Mouse (Mus musculus) embryonic facial prominence, embryonic 14.5 days (tissue): ENCODE measurements at regions not wholly inside any gene's neighbourhood (a gene's known extent, or its start where the extent isn't known, plus 50 kb on each side); places are given as distances from the start of the nearest gene placed in this dataset.
"Not testable (repeated sequence)": the region's sequence is repeated elsewhere in the genome, so short reads cannot be mapped to it uniquely, and the experiment has no call there.

Source experiments
- ATAC-seq: fragments of 200-750 bp; cut with Nextera tagmentation; 2 replicates; pipeline ENCODE4 v1.8.0; 2017; ENCODE audit warnings: low read depth, moderate number of reproducible peaks, moderate TSS enrichment
- DNase-seq: peaks from one replicate; pipeline ENCODE4 v3.0.0-alpha.2; 2015; ENCODE audit warnings: low spot score
- H3K27ac ChIP-seq: fragments of 300-500 bp; sonication (generic); replicated peaks from 2 replicates; pipeline ENCODE4 v1.5.1; 2014; ENCODE audit warnings: low read depth, mild to moderate bottlenecking, low read length, moderate library complexity
- H3K27me3 ChIP-seq: fragments of 300-500 bp; sonication (generic); replicated peaks from 2 replicates; pipeline ENCODE4 v1.6.1; 2014; ENCODE audit warnings: low read length; ENCODE audit not compliant: control insufficient read depth, insufficient read depth
- H3K36me3 ChIP-seq: fragments of 300-500 bp; sonication (generic); 2 replicates; pipeline ENCODE4 v1.6.1; 2014; ENCODE audit warnings: low read length, mixed read lengths; ENCODE audit not compliant: control insufficient read depth, insufficient read depth
- H3K4me1 ChIP-seq: fragments of 300-500 bp; sonication (generic); 2 replicates; pipeline ENCODE4 v1.6.1; 2014; ENCODE audit warnings: antibody characterized with exemption, low read length; ENCODE audit not compliant: control insufficient read depth, insufficient read depth
- H3K4me2 ChIP-seq: fragments of 300-500 bp; sonication (generic); 2 replicates; pipeline ENCODE4 v1.6.1; 2014; ENCODE audit warnings: low read depth, mild to moderate bottlenecking, low read length, moderate library complexity, mixed read lengths
- H3K4me3 ChIP-seq: fragments of 300-500 bp; sonication (generic); 2 replicates; pipeline ENCODE4 v1.5.1; 2014; ENCODE audit warnings: low read depth, mild to moderate bottlenecking, low read length
- H3K9ac ChIP-seq: fragments of 300-500 bp; sonication (generic); 2 replicates; pipeline ENCODE4 v1.6.1; 2014; ENCODE audit warnings: low read depth, mild to moderate bottlenecking, low read length, moderate library complexity, mixed read lengths
- H3K9me3 ChIP-seq: fragments of 300-500 bp; sonication (generic); 2 replicates; pipeline ENCODE4 v1.6.1; 2016; ENCODE audit warnings: low read length; ENCODE audit not compliant: control insufficient read depth
- WGBS: fragments of 180-500 bp; shearing (Covaris S2); extraction: QIAGEN DNeasy Blood & Tissue Kit; methylation state at CpG from one replicate; pipeline ENCODE4 v1.1.7; 2014; 5-methylcytosine and 5-hydroxymethylcytosine counted together

DNA sequence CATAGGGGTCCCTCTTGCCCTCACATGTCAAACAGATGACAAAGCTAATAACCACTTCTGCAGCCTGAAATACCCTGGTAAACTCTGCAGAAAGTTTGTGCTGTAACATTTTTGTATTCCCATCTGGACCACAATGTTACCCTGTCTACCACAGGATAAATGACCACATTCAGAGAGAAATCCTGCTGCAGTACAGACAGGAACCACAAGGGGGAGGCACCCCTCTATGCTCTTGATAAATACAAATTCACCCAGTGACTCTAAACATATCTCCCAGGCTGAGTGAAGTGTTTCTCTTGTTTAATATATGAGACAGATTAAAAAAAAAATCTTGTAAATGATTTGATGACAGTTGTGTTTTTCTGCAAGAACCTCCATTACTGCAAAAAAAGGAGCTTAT, 853.6 kb upstream of the Olfr1507 start:
- H3K36me3 ChIP-seq, H3K4me3 ChIP-seq, H3K4me1 ChIP-seq, H3K9me3 ChIP-seq, DNase-seq, H3K4me2 ChIP-seq, H3K27ac ChIP-seq, H3K9ac ChIP-seq, H3K27me3 ChIP-seq, ATAC-seq: not testable (repeated sequence)

DNA sequence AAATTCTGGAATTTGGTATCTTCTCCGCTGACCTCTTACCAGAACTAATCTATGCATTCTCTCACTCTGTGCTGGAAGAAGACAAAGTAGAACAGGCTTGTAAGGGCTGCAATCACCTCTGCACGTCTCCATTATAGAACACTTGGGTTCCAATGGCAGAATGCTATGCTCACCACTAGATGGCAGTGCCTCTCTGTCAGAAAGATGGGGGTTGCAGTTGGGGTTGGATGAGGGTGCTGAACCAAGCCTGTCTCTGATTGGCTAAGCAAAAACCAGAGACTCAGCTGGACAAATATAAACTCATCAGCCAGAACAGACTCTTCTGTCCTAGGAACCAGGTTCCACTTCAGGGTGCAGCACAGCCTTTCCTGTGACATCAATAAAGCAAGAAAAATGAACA, 850.0 kb upstream of the Olfr1507 start:
- not testable (repeated sequence) for ATAC-seq, H3K27ac ChIP-seq, H3K27me3 ChIP-seq, H3K4me3 ChIP-seq, H3K36me3 ChIP-seq, H3K9me3 ChIP-seq, H3K4me1 ChIP-seq, H3K9ac ChIP-seq, DNase-seq, H3K4me2 ChIP-seq
- 45% methylated on average over 2 of the region's 2 CpGs for WGBS

- H3K4me3 ChIP-seq, H3K9me3 ChIP-seq, DNase-seq, H3K36me3 ChIP-seq, H3K4me1 ChIP-seq, H3K27ac ChIP-seq, H3K4me2 ChIP-seq, H3K27me3 ChIP-seq, H3K9ac ChIP-seq, ATAC-seq: not testable (repeated sequence)
- 70% methylated on average over 5 of the region's 5 CpGs for WGBS
These were observed 848.3 kb upstream of the Olfr1507 start for GRCm38 (mm10) chr14:53343849-53344248.

- H3K4me2 ChIP-seq, ATAC-seq, H3K9ac ChIP-seq, H3K36me3 ChIP-seq, H3K27me3 ChIP-seq, H3K4me1 ChIP-seq, H3K27ac ChIP-seq, H3K4me3 ChIP-seq, DNase-seq, H3K9me3 ChIP-seq: not testable (repeated sequence)
- 78% methylated on average over 1 of the region's 4 CpGs for WGBS
These were observed 843.6 kb upstream of the Olfr1507 start for GRCm38 (mm10) chr14:53339167-53339566.

GRCm38 (mm10) chr14:53337446-53337845, 841.9 kb upstream of the Olfr1507 start:
- not testable (repeated sequence) for H3K4me1 ChIP-seq, ATAC-seq, DNase-seq, H3K9ac ChIP-seq, H3K4me2 ChIP-seq, H3K4me3 ChIP-seq, H3K36me3 ChIP-seq, H3K27ac ChIP-seq, H3K27me3 ChIP-seq, H3K9me3 ChIP-seq
- WGBS, result 59% methylated on average over 4 of the region's 8 CpGs

DNA sequence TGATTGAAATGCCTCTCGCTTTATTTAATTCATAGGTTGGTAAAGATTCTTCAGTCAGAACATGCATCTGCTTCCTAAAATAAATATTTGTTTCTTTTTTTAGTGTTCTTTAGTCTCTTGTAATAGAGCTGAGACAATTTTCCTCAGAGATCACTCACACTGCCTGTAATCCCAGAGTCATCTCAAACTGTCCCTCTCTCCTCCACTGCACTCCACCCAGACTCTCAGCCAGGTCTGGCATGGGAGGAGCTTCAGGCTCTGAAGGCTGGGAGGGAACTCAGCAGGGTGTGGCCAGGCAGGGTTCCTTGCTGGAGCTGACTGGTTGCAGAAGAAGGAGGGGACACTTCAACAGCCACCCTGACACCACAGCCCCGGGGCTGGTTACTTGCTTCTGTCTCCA, 841.2 kb upstream of the Olfr1507 start:
- not testable (repeated sequence) for H3K27ac ChIP-seq, H3K36me3 ChIP-seq, H3K27me3 ChIP-seq, H3K4me1 ChIP-seq, H3K9me3 ChIP-seq, H3K9ac ChIP-seq, DNase-seq, H3K4me3 ChIP-seq, H3K4me2 ChIP-seq
- WGBS, result 0% methylated on average over 1 of the region's 2 CpGs
- 0 out of 2 replicates have a peak, but pooled peaks have one; percentile 33 for ATAC-seq

DNA sequence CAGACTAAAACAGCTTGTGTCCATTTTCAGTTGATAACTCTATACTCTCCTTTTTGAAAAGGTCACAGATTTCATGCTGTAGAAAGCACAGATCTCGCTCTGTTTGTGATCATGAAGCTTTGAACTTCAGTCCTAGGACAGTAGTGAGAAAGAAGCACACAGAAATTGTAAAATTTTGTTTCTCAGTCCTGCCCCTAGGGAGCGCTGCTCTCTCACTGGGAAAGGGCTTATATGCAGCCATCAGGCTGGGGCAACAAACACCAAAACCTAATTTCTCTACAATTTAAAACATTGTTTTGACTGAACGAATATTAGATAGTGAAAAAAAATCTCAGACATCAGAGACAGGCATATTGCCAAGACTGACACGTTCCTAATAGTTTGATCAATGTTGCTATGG, 838.9 kb upstream of the Olfr1507 start:
- not testable (repeated sequence) for H3K4me1 ChIP-seq, H3K4me2 ChIP-seq, H3K9me3 ChIP-seq, ATAC-seq, DNase-seq, H3K27ac ChIP-seq, H3K36me3 ChIP-seq, H3K27me3 ChIP-seq, H3K9ac ChIP-seq, H3K4me3 ChIP-seq
- WGBS, result no CpG with 5 or more reads among the region's 4 CpGs

GRCm38 (mm10) chr14:53331153-53331552, 835.6 kb upstream of the Olfr1507 start:
- H3K27ac ChIP-seq, H3K9me3 ChIP-seq, H3K4me3 ChIP-seq, H3K27me3 ChIP-seq, H3K9ac ChIP-seq, DNase-seq, ATAC-seq, H3K36me3 ChIP-seq, H3K4me2 ChIP-seq, H3K4me1 ChIP-seq: not testable (repeated sequence)

GRCm38 (mm10) chr14:53324367-53324766, 828.8 kb upstream of the Olfr1507 start:
- not testable (repeated sequence) for ATAC-seq, H3K4me3 ChIP-seq, H3K4me1 ChIP-seq, H3K9ac ChIP-seq, H3K27me3 ChIP-seq, H3K9me3 ChIP-seq, H3K27ac ChIP-seq, DNase-seq, H3K4me2 ChIP-seq, H3K36me3 ChIP-seq
- WGBS, result no CpG with 5 or more reads among the region's 7 CpGs
